Mouse (Mus musculus): ENCODE results near the gene Cntf.

DNA sequence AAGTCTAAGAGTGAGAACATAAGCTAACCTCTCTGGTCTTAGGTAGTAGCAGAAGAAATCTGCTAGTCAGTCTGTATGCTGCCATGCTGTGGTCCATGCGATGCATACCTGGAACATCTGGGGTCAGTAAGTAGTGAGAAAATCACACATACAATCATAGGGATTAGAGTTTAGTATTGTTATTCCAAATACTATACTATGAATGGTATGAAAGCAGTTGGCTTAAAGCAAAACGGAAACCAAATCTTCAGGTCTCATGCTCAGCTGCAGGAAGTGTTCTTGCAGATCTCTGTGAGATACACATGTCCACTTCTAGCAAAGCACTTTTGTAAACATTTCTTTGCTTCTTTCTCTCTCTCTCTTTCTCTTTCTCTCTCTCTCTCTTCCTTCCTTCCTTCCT, 40.8 kb upstream of the Cntf start:
- no peak for TF ChIP-seq CTCF (IDR thresholded peaks at IDR 0.05)
- TF ChIP-seq POLR2A (IDR thresholded peaks at IDR 0.05; ENCODE audit: insufficient read depth, low read depth, low read length) = no peak
- no peak for TF ChIP-seq EP300 (IDR thresholded peaks at IDR 0.05; ENCODE audit: insufficient read depth, low read depth, low read length)

All from heart, adult 2 months (tissue).